Mouse (Mus musculus): Measurements from ENCODE around the gene Olfr701.

Gene Olfr701

GRCm38 (mm10) chr7:106813829-106814228 is at the start of gene Olfr701:
Olfr701 (plus strand) TSS chr7:106814129.
- no peak for DNase-seq

- DNase-seq = no peak
Observed at GRCm38 (mm10) chr7:106788330-106788729, 25.6 kb upstream of the Olfr701 start.

- no peak for DNase-seq
Observed at GRCm38 (mm10) chr7:106793098-106793497, 20.8 kb upstream of the Olfr701 start, which contains the start of gene Olfr699. Olfr699 (minus strand) TSS chr7:106793198.

- no peak for DNase-seq
Observed at GRCm38 (mm10) chr7:106808734-106809133, 5.2 kb upstream of the Olfr701 start, which contains the start of gene Olfr700. Olfr700 (minus strand) TSS chr7:106808834.

GRCm38 (mm10) chr7:106815775-106816174 is 1.8 kb downstream of the Olfr701 start:
- DNase-seq = no peak

GRCm38 (mm10) chr7:106818414-106818813 is 4.5 kb downstream of the Olfr701 start:
- no peak for DNase-seq

- no peak for DNase-seq
Observed at GRCm38 (mm10) chr7:106833793-106834192, 19.9 kb downstream of the Olfr701 start, which contains the start of gene Olfr702. Olfr702 (minus strand) TSS chr7:106833893.

GRCm38 (mm10) chr7:106843060-106843459 is 29.1 kb downstream of the Olfr701 start, which contains the start of gene Olfr703:
Olfr703 (plus strand) TSS chr7:106843360.
- DNase-seq = no peak

GRCm38 (mm10) chr7:106862885-106863284 is 49.0 kb downstream of the Olfr701 start, which contains the start of gene Olfr704:
Olfr704 (plus strand) TSS chr7:106863185.
- DNase-seq = no peak
